Mouse (Mus musculus): ENCODE data around the gene Grm1. TPM values are rescaled to one million over a fixed set of nuclear protein-coding genes. Genes with fewer than 3 reads are reported as not detected.

Gene Grm1
- total RNA-seq, 2 experiments from 2014 or later: 50.2 to 53.0 TPM

Other genes with a start within 250 kb of the Grm1 start
- gene Shprh, start 67.1 kb upstream of the Grm1 start, total RNA-seq (2021): 10 to 100 TPM; 43.9 to 47.9 TPM
- gene Fbxo30, start 199.0 kb upstream of the Grm1 start, total RNA-seq (2021): 1 to 10 TPM; 9.1 to 9.2 TPM

Measured in layer of hippocampus, postnatal 14 days (tissue).